8 mouse cellular contexts compared by ENCODE assay signal in the genomic region with DNA sequence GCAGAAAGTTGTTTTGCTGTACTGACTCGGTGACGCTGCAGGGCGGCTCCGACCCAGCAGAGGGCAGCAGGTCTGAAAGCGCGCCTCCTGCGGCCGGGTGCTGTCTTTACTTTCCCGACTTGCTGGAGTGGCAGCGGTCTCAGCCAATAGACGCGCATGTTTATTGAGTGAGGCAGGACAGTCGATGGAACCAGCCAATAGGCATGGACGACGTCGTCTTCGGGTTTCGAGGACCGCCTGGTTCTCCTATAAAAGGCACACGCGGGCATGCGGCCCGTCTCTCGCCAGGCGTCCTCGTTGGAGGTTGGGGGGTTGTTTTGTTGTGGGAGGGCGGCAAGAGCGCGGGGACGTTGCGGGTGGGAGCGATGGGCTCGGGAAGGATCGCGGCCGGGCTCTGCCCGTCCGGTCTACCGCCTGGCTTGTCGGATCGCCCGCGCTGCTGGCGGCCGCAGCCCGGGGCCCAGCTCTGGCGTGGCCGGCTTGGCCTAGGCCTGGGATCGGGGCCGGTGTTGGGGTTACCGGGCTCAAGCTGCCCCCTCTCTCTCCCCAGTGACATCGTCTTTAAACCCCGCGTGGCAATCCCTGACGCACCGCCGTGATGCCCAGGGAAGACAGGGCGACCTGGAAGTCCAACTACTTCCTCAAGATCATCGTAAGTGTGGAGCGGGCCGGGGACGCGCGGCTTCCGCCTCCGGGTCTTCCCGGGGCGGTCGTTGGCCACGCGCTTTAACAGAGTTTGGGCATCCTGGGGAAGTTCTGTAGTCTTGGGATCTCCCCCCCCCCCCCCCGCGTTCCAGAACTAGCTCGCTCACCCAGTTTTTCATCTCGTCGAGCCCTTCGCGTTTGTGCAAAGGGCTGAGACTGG. TPM values are rescaled to one million over a fixed set of nuclear protein-coding genes. Genes with fewer than 3 reads are reported as not detected.
DNase-seq lines count a peak whose midpoint lies in the region; ATAC-seq lines count a peak whose summit lies in the region.

A gene (plus strand): TSS at position 231 of the 865 bp plus-strand sequence.

- H3K36me3 ChIP-seq in heart, embryonic 14.5 days (ENCODE audit: control insufficient read depth, insufficient read depth, low read length), result peaks cover 49% of the 10 kb centered on the region
- H3K36me3 ChIP-seq in liver, embryonic 13.5 days, result peaks cover 49% of the 10 kb centered on the region
- peaks cover 17% of the 10 kb centered on the region for H3K36me3 ChIP-seq in stomach, embryonic 16.5 days (ENCODE audit: control insufficient read depth, insufficient read depth, low read length)

- peak within 1 kb of the TSS; percentile 78 to 81 for H3K27ac ChIP-seq in heart, embryonic 14.5 days (replicated peaks in 1 of 2; ENCODE audit: control insufficient read depth in 1 of 2, insufficient read depth in 1 of 2, low read depth in 2 of 2, low read length in 2 of 2)
- peak within 1 kb of the TSS; percentile 90 for H3K27ac ChIP-seq in liver, embryonic 13.5 days
- H3K27ac ChIP-seq in stomach, embryonic 16.5 days (ENCODE audit: low read length), result peak within 1 kb of the TSS; percentile 92

- peaks cover 6 to 11% of the 10 kb centered on the region in 2 experiments for H3K4me1 ChIP-seq in heart, embryonic 14.5 days (ENCODE audit: control insufficient read depth in 2 of 2, insufficient read depth in 2 of 2, low read length in 2 of 2)
- peaks cover 61% of the 10 kb centered on the region for H3K4me1 ChIP-seq in liver, embryonic 13.5 days (replicated peaks)
- H3K4me1 ChIP-seq in stomach, embryonic 16.5 days (ENCODE audit: control insufficient read depth, insufficient read depth, low read length), result peaks cover 24% of the 10 kb centered on the region

- peak within 1 kb of the TSS; percentile 90 for H3K4me2 ChIP-seq in heart, embryonic 14.5 days (ENCODE audit: low read length)
- peak within 1 kb of the TSS; percentile 93 for H3K4me2 ChIP-seq in liver, embryonic 13.5 days
- H3K4me2 ChIP-seq in stomach, embryonic 16.5 days (ENCODE audit: low read depth, low read length), result peak within 1 kb of the TSS; percentile 89

- WGBS in heart, embryonic 14.5 days, result under 1% methylated on average over 77 of the region's 78 CpGs
- under 1% methylated on average over 78 of the region's 78 CpGs for WGBS in liver, embryonic 13.5 days (ENCODE audit: insufficient replicate concordance)
- under 1% methylated on average over 78 of the region's 78 CpGs for WGBS in stomach, embryonic 16.5 days

- peak; percentile 99 for DNase-seq in c-Kit-negative CD71-positive TER-119-positive erythroid progenitor cells, embryonic 14.5 days (ENCODE audit: low read depth, low spot score)
- DNase-seq in fibroblast of lung, adult 2 months (ENCODE audit: low read depth), result peak; percentile 100
- DNase-seq in kidney, postnatal 14 days, result peak; percentile 100
- peak; percentile 99 for DNase-seq in liver, embryonic 13.5 days
- peak; percentile 99 for DNase-seq in neural tube, embryonic 10.5 days (ENCODE audit: extremely low spot score, low spot score)

- peak; percentile 99 for ATAC-seq in CD4-positive, CD25-positive, alpha-beta regulatory T cell, adult 4 months
- peak; percentile 97 for ATAC-seq in heart, embryonic 14.5 days (ENCODE audit: insufficient number of reproducible peaks, insufficient read depth, low FRiP score, low read depth)
- ATAC-seq in liver, embryonic 13.5 days (ENCODE audit: low read depth), result peak; percentile 96
- peak; percentile 99 for ATAC-seq in stomach, embryonic 16.5 days (ENCODE audit: insufficient read depth, low FRiP score)

- H3K9ac ChIP-seq in heart, embryonic 14.5 days (ENCODE audit: low read length), result peak within 1 kb of the TSS; percentile 98
- peak within 1 kb of the TSS; percentile 99 for H3K9ac ChIP-seq in liver, embryonic 13.5 days
- peak within 1 kb of the TSS; percentile 99 for H3K9ac ChIP-seq in stomach, embryonic 16.5 days (ENCODE audit: low read length)

- H3K9me3 ChIP-seq in heart, embryonic 14.5 days (ENCODE audit: control insufficient read depth, low read length), result no peaks in the 10 kb centered on the region
- no peaks in the 10 kb centered on the region for H3K9me3 ChIP-seq in liver, embryonic 13.5 days (replicated peaks)
- H3K9me3 ChIP-seq in stomach, embryonic 16.5 days (replicated peaks; ENCODE audit: control insufficient read depth, low read length), result no peaks in the 10 kb centered on the region

- H3K4me3 ChIP-seq in heart, embryonic 14.5 days (ENCODE audit: control insufficient read depth in 1 of 2, insufficient read depth in 1 of 2, low read depth in 1 of 2, low read length in 2 of 2), result peak within 1 kb of the TSS; percentile 92 to 100
- H3K4me3 ChIP-seq in liver, embryonic 13.5 days (replicated peaks), result peak within 1 kb of the TSS; percentile 92
- H3K4me3 ChIP-seq in stomach, embryonic 16.5 days (replicated peaks; ENCODE audit: low read length), result peak within 1 kb of the TSS; percentile 80

- H3K27me3 ChIP-seq in heart, embryonic 14.5 days (ENCODE audit: control insufficient read depth, insufficient read depth, low read length), result no peaks in the 10 kb centered on the region
- H3K27me3 ChIP-seq in liver, embryonic 13.5 days, result no peaks in the 10 kb centered on the region
- no peaks in the 10 kb centered on the region for H3K27me3 ChIP-seq in stomach, embryonic 16.5 days (ENCODE audit: control insufficient read depth, insufficient read depth, low read length)

RNA-seq across cellular contexts. Expression of the gene that starts here (rescaled TPM):
- polyA plus RNA-seq in CD4-positive, CD25-positive, alpha-beta regulatory T cell, adult 4 months (2017; shearing (Covaris generic)), result 1,000 to 10,000 TPM; 4,123 to 4,128 TPM
- polyA plus RNA-seq in heart, embryonic 14.5 days (2014; fragmentation: Nextera tagmentation; extraction: Ambion mirVana), result 1,183 and 1,268 TPM in 2 replicates
- polyA plus RNA-seq in liver, embryonic 13.5 days (2015; fragmentation: Nextera tagmentation; extraction: Ambion mirVana), result 1,664 and 1,673 TPM in 2 replicates
- 1,450 and 1,538 TPM in 2 replicates for polyA plus RNA-seq in stomach, embryonic 16.5 days (2015; fragmentation: Nextera tagmentation; extraction: Ambion mirVana)

Comparison
In these comparisons a context has a peak if more than half of its experiments do, and no peak if none do; other contexts are left out.
1. Peak in every context shown above with its lines: DNase-seq, ATAC-seq, H3K4me3 ChIP-seq and H3K27ac ChIP-seq.